Mouse (Mus musculus) gastrocnemius, postnatal 14 days (tissue): ENCODE results near the gene Cpeb4. TPM values are rescaled to one million over a fixed set of nuclear protein-coding genes. Genes with fewer than 3 reads are reported as not detected.

ENCODE experiments used
- DNase-seq: peaks from one replicate; pipeline ENCODE4 v3.0.0; 2021; ENCODE audit warnings: mixed read lengths
- intact Hi-C: fragments of 180-260 bp; cut with DNase I; formaldehyde crosslinking; loops from one replicate; pipeline ENCODE4 v1.15.1; 2025; ENCODE audit warnings: low total_unique reads
- total RNA-seq, 2 experiments: library from RNA; stranded (reverse); gene quantifications; 2 replicates each; pipeline ENCODE4 v1.2.3; 2021

Cpeb4 gene
- total RNA-seq, 2 experiments from 2014 or later, result 63.1 to 66.2 TPM

GRCm38 (mm10) chr11:31892152-31892551, 20.1 kb downstream of the Cpeb4 start:
- no peak for DNase-seq
- intact Hi-C loops, result no loop called here

GRCm38 (mm10) chr11:31893639-31894038, 21.6 kb downstream of the Cpeb4 start:
- no peak for DNase-seq
- intact Hi-C loops, result no loop called here

GRCm38 (mm10) chr11:31896065-31896792, 24.2 kb downstream of the Cpeb4 start:
- no peak for DNase-seq
- intact Hi-C loops, result no loop called here

GRCm38 (mm10) chr11:31896905-31897304, 24.9 kb downstream of the Cpeb4 start:
- DNase-seq, result no peak
- intact Hi-C loops, result no loop called here

- intact Hi-C loops, result no loop called here
- DNase-seq, result no peak
Measured at GRCm38 (mm10) chr11:31899166-31899565, 27.2 kb downstream of the Cpeb4 start.

GRCm38 (mm10) chr11:31900736-31901135, 28.7 kb downstream of the Cpeb4 start:
- DNase-seq, result no peak
- intact Hi-C loops, result no loop called here

GRCm38 (mm10) chr11:31902251-31903001, 30.4 kb downstream of the Cpeb4 start:
- intact Hi-C loops, result no loop called here
- no peak for DNase-seq

- intact Hi-C loops, result no loop called here
- peak; percentile 8 for DNase-seq
Measured at GRCm38 (mm10) chr11:31906499-31906898, 34.5 kb downstream of the Cpeb4 start.

- intact Hi-C loops, result no loop called here
- DNase-seq, result peak; percentile 18
Measured at GRCm38 (mm10) chr11:31907650-31908049, 35.6 kb downstream of the Cpeb4 start.

GRCm38 (mm10) chr11:31912958-31913357, 40.9 kb downstream of the Cpeb4 start:
- intact Hi-C loops, result no loop called here
- no peak for DNase-seq

- intact Hi-C loops, result no loop called here
Measured at GRCm38 (mm10) chr11:31917769-31918168, 45.8 kb downstream of the Cpeb4 start.

GRCm38 (mm10) chr11:31930051-31930450, 58.0 kb downstream of the Cpeb4 start:
- intact Hi-C loops, result no loop called here
- DNase-seq, result no peak

More at GRCm38 (mm10) chr11:31917769-31918168, 45.8 kb downstream of the Cpeb4 start:
- DNase-seq, result no peak

GRCm38 (mm10) chr11:31935652-31936051, 63.6 kb downstream of the Cpeb4 start:
- DNase-seq, result no peak
- intact Hi-C loops, result no loop called here

- DNase-seq, result no peak
- intact Hi-C loops, result no loop called here
Measured at GRCm38 (mm10) chr11:31936910-31937525, 65.0 kb downstream of the Cpeb4 start.

GRCm38 (mm10) chr11:31940898-31941639, 69.1 kb downstream of the Cpeb4 start:
- intact Hi-C loops, result no loop called here
- no peak for DNase-seq

- intact Hi-C loops, result no loop called here
- DNase-seq, result no peak
Measured at GRCm38 (mm10) chr11:31941640-31942638, 69.9 kb downstream of the Cpeb4 start.

GRCm38 (mm10) chr11:31945471-31945870, 73.5 kb downstream of the Cpeb4 start:
- DNase-seq, result no peak
- intact Hi-C loops, result no loop called here

GRCm38 (mm10) chr11:31948462-31949330, 76.7 kb downstream of the Cpeb4 start:
- no peak for DNase-seq
- intact Hi-C loops, result no loop called here
